Mouse (Mus musculus) v-Abl transformed pro-B cells (cell line): ENCODE measurements around the gene Car2.

Experiments used
- in situ Hi-C, 2 experiments: fragments of 400-800 bp; cut with MboI; formaldehyde crosslinking; loops; one replicate each; pipeline ENCODE4 v1.15.1; 2025; ENCODE audit not compliant: unreplicated experiment in 2 of 2

Gene Car2

DNA sequence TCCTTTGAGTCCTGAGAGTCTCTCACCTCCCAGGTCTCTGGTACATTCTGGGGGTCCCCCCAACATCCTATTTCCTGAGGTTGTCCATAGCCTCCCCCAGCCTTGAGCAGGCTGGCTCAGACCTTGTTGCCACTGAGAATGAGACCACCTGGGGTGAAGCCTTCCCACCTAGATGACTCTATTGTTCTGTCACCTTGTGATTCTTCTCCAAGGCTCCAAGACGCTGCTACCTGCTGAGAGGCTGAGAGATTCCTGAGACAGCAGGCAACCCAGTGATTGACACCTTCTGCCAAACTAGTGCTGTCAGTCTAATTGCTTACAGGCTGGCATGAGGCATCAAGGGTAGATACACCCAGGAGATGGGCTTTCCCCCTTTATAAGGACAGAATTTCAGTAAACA lies 21.2 kb downstream of the Car2 start:
- in situ Hi-C loops: no loop called here

DNA sequence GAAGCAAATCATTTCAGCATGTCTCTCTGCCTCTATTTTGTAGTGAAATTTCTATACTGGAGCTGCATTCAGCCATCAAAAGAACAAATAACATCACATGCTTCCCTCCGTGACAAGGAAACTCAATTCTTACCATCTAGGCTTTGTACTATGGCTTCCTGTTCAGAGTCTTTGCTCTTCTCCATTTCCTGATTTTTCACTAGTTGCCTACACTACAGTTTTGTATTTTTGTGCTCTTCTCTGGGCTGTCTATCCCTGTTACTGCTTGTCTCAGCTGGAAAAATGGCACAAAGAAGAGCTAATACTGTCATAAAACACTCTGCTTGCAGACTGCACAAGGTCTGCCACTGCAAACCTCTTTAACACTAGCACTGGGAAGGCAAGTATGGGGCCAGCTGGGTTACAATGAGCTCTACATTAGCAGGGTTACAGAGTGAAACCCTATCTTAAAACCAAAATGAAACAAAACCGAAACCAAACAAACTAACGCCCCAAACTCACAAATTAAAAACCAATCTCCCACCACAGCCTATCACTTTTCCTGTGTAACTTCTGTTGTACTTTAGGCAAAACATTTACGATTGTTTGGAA lies 26.0 kb downstream of the Car2 start:
- in situ Hi-C loops: no loop called here

DNA sequence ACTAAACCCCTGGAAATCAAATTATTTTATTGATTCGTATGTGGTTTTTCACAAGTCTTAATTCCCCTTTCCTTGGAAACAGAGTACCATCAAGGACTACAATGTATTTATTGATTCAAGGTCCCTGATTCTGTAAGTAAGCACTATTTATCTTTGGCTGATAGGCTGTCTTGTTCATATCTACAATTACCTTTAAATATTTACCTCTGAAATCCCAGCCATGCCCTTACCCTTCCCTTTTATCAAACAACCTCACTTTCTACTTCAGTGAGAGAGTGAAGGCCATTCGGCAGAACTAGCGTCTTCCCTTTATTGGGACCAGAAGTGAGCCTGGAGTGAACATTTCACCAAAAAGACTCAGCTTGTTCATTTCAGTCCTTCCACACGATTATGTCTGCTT lies 27.7 kb downstream of the Car2 start:
- in situ Hi-C loops: no loop called here

DNA sequence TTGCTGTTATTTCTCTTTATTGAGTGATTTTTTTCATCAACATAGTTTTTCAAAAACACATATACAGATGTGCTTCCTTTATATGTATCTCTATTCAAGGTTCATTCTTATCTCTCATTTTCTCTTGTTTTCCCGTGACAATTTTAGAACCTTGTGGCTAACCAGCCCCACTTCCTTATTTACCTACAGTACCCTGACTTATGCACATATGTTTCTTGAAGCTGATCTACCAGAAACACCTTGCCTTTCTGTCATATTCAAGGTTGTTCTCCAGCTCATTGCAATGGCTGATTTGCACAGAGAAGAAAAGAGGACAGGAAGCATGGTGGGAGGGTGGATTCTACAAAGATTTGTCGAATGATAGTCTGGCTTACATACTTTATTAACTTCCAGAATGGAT lies 29.3 kb downstream of the Car2 start:
- in situ Hi-C loops: no loop called here

DNA sequence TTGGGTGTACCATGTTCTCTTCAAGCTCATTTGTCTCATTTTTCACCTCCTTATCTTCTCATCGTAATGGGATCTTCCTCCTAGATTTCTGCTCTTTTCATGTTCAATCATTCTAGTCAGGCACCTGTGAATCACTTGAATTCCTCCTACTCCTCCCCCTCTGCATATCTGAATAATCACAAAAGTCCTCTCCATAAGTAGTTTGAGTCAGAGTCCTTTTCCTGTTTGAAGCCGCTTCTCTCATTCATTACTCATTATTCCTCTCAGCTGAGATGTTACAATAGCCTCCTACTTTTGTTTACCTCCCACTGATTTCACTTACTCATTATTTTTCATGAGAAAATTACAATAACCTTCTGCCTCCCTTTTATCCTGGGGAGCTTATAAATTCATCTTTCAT lies 31.2 kb downstream of the Car2 start:
- in situ Hi-C loops: no loop called here

DNA sequence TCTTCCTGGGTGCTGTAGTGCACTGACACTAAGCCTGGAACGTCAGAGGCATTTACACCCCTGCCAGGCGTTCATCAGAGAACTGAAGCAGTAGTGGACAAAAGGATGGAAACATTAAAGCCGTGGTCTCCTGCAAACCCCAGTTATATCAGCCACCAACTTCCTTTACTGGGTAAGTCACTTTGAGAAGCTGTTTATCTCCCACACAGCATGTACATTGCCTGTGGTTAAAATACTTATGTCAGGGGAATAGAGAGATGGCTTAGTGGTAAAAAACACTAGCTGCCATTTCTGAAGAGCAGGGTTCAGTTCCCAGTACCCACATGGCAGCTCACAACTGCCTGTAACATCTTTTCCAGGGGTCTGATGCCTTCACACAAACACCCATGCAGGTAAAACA lies 58.6 kb downstream of the Car2 start:
- in situ Hi-C loops: no loop called here

DNA sequence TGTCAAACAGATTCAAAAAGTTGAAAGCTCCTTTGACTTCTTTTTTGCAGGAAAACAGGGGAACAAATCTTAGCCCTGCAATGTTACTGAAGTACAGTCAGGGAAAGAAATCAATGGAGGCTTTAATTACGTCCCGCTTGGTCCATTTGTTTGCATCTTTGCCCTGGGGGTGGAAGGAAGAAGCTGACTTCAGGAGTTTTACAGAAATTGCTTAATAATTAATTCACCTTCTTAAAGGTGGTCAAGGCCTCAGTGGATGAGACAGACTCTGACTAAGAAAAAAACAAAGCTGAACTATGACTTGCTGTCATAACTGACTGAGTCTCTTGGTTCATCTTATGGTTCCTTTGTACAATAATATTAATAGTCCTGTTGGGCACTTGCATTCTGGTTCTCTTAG lies 59.6 kb downstream of the Car2 start:
- in situ Hi-C loops: no loop called here

DNA sequence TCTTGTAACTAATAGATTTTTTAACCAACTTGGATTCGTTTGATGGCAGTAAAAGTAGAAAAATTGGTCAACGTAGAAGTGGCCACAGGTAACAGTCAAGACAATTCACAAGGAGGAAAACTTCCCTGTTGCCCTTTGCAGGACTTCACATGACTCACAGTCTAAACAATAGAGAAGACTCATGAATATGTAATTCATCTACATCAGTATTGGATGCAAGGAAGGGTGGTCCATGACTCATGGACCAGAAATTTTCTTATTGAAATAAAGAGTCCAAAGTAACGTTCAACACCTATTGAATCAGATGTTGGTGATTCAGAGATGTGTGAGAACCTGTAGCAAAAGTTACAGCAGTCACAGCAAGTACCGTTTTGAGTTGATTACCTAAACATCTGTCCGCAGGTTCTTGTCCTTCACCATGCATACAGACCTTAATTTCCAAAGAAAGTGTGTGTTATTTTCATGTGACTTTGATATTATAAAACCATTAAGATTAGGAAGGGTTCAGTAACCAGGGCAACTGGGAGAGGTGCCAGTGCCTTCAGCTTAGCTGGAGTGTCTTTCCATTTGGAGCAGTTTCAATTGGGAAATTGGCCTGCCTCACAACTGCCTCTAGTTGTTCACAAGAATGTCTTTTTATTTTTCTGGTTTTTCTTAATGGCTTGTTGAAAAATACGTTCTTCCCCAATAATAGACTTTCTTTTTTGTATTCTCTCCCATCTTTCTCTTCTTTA lies 62.2 kb downstream of the Car2 start:
- in situ Hi-C loops: no loop called here

DNA sequence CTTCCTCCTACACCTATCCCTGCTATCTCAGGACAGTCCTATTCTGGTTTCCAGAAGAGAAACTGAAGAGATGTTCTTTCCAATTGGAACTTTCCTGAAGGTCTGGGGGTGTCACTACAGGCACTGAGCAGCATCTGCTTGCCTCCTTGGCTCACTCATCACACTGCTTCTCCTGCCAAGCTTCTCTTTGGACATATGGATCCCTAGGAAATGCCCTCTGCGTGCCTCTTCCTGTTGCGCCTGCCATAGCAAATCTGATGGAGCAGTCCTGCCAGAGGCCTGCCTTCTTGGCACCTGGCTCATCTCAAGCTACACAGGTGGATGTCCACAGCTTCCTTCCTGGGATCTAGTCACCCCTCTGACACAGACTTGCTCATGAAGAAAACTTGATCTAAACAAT lies 64.0 kb downstream of the Car2 start:
- in situ Hi-C loops: no loop called here
